Mouse (Mus musculus): ENCODE results near the gene Sfta2.

DNA sequence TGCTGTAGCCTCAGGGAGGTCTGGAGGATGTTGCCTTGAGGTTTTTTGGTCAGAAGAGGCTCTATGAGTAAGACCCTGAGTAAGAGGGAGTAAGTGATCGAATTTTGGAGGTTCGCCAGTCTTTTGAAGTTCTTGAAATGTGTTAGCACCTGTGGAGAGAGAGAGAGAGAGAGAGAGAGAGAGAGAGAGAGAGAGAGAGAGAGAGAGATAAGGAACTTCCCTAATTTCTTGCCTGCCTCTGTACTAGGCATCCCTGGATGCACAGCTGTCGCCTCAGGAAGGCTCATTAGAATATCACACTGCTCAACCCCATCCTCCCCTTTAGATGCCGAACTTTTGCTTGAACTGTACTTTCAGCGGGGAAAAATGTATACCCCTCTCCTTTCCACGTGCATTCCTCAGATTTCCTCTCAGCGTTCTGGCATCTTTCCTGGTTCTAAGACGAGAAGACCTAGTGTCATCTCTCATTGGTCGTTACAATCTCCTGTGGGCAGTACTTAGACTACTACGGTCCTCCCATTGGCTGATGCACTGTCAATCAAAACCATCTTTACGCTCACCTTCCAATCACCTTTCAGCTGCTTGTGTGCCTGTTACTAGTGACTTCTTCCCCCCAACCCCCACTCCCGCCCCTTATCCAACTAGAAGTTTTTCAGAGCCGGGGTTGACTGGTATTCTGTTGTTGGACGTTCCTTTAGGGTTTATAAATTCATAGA, 37.3 kb downstream of the Sfta2 start:
- no peak for TF ChIP-seq EP300 (IDR thresholded peaks at IDR 0.05; ENCODE audit: low read depth)
- TF ChIP-seq CTCF (IDR thresholded peaks at IDR 0.05; ENCODE audit: low read depth) = no peak

Data from liver, embryonic 14.5 days (tissue).